Mouse (Mus musculus) stomach, postnatal 0 days (tissue): ENCODE measurements around the gene Slbp. TPM values are rescaled to one million over a fixed set of nuclear protein-coding genes. Genes with fewer than 3 reads are reported as not detected.

Source experiments
- ATAC-seq: fragments of 200-750 bp; cut with Nextera tagmentation; 2 replicates; pipeline ENCODE4 v1.8.0; 2017; ENCODE audit not compliant: low FRiP score, low TSS enrichment
- DNase-seq: peaks from one replicate; pipeline ENCODE4 v3.0.0-alpha.2; 2016; ENCODE audit warnings: low spot score
- H3K27ac ChIP-seq: fragments of 300-500 bp; sonication (generic); replicated peaks from 2 replicates; pipeline ENCODE4 v1.5.1; 2014; ENCODE audit warnings: mild to moderate bottlenecking, control low read depth
- H3K27me3 ChIP-seq: fragments of 300-500 bp; sonication (generic); 2 replicates; pipeline ENCODE4 v1.6.1; 2014; ENCODE audit warnings: low read length; ENCODE audit not compliant: control insufficient read depth, insufficient read depth
- H3K36me3 ChIP-seq: fragments of 300-500 bp; sonication (generic); 2 replicates; pipeline ENCODE4 v1.6.1; 2014; ENCODE audit warnings: low read length, mixed read lengths; ENCODE audit not compliant: control insufficient read depth, insufficient read depth
- H3K4me1 ChIP-seq: fragments of 300-500 bp; sonication (generic); replicated peaks from 2 replicates; pipeline ENCODE4 v1.6.1; 2014; ENCODE audit warnings: antibody characterized with exemption; ENCODE audit not compliant: control insufficient read depth, insufficient read depth
- H3K4me2 ChIP-seq: fragments of 300-500 bp; sonication (generic); replicated peaks from 2 replicates; pipeline ENCODE4 v1.6.1; 2014; ENCODE audit warnings: low read depth, mild to moderate bottlenecking, control low read depth, moderate library complexity
- H3K4me3 ChIP-seq: fragments of 300-500 bp; sonication (generic); 2 replicates; pipeline ENCODE4 v1.5.1; 2014; ENCODE audit warnings: low read depth, low read length, control low read depth
- H3K9ac ChIP-seq: fragments of 300-500 bp; sonication (generic); 2 replicates; pipeline ENCODE4 v1.6.1; 2014; ENCODE audit warnings: mild to moderate bottlenecking, low read length, control low read depth, mixed read lengths
- H3K9me3 ChIP-seq: fragments of 300-500 bp; sonication (generic); 2 replicates; pipeline ENCODE4 v1.6.1; 2016; ENCODE audit warnings: low read length; ENCODE audit not compliant: control insufficient read depth
- CTCF ChIP-seq: IDR thresholded peaks from 2 replicates; pipeline ENCODE4 v1.5.1; 2016; ENCODE audit warnings: antibody characterized with exemption, low read depth, mild to moderate bottlenecking, moderate library complexity
- EP300 ChIP-seq: optimal IDR thresholded peaks from 2 replicates; pipeline ENCODE3; 2016; ENCODE audit warnings: antibody characterized with exemption
- WGBS: fragments of 180-500 bp; shearing (Covaris S2); extraction: QIAGEN DNeasy Blood & Tissue Kit; methylation state at CpG from one replicate; pipeline ENCODE4 v1.1.7; 2014; 5-methylcytosine and 5-hydroxymethylcytosine counted together
- polyA plus RNA-seq: library from polyadenylated mRNA; unstranded; fragments of >200 nt; fragmentation: Nextera tagmentation; extraction: Ambion mirVana; gene quantifications from 2 replicates; pipeline ENCODE4 v1.2.1, GENCODE M21; 2015

The Slbp gene
- polyA plus RNA-seq, 1 experiment from 2014 or later = 87.3 TPM

- no peak for ATAC-seq
- H3K4me3 ChIP-seq = no peak overlapping the region
- no peak overlapping the region for H3K27ac ChIP-seq
- H3K9me3 ChIP-seq = no peaks in the 10 kb centered on the region
- no peak overlapping the region for H3K4me2 ChIP-seq
- H3K27me3 ChIP-seq = no peaks in the 10 kb centered on the region
- H3K36me3 ChIP-seq = no peaks in the 10 kb centered on the region
- H3K9ac ChIP-seq = no peak overlapping the region
- H3K4me1 ChIP-seq = peaks cover 2% of the 10 kb centered on the region; the same call in 1 of the 2 replicates
- DNase-seq = no peak
- no peak for TF ChIP-seq EP300
- peak; percentile 84 for TF ChIP-seq CTCF
- 44% methylated on average over 7 of the region's 7 CpGs for WGBS
Observed at GRCm38 (mm10) chr5:33683897-33684652, 31.7 kb upstream of the Slbp start.

- WGBS = 81% methylated on average over 4 of the region's 4 CpGs
- TF ChIP-seq EP300 (no peak), CTCF (no peak)
- Histone ChIP-seq H3K9ac (no peak overlapping the region), H3K9me3 (no peaks in the 10 kb centered on the region), H3K4me3 (no peak overlapping the region), H3K27me3 (no peaks in the 10 kb centered on the region), H3K4me2 (no peak overlapping the region), H3K36me3 (no peaks in the 10 kb centered on the region), H3K4me1 (no peaks in the 10 kb centered on the region), H3K27ac (no peak overlapping the region)
- ATAC-seq = no peak
- no peak for DNase-seq
Observed at GRCm38 (mm10) chr5:33682963-33683362, 30.6 kb upstream of the Slbp start.

GRCm38 (mm10) chr5:33681611-33682388, 29.4 kb upstream of the Slbp start:
- ATAC-seq (no peak), DNase-seq (no peak)
- Histone ChIP-seq H3K36me3 (no peaks in the 10 kb centered on the region), H3K9me3 (no peaks in the 10 kb centered on the region), H3K27me3 (no peaks in the 10 kb centered on the region), H3K4me2 (no peak overlapping the region), H3K4me3 (no peak overlapping the region), H3K9ac (no peak overlapping the region), H3K27ac (peak overlapping the region; percentile 45; the same call in 1 of the 2 replicates), H3K4me1 (no peaks in the 10 kb centered on the region)
- TF ChIP-seq EP300 (no peak), CTCF (no peak)
- WGBS = 75% methylated on average over 15 of the region's 15 CpGs

DNA sequence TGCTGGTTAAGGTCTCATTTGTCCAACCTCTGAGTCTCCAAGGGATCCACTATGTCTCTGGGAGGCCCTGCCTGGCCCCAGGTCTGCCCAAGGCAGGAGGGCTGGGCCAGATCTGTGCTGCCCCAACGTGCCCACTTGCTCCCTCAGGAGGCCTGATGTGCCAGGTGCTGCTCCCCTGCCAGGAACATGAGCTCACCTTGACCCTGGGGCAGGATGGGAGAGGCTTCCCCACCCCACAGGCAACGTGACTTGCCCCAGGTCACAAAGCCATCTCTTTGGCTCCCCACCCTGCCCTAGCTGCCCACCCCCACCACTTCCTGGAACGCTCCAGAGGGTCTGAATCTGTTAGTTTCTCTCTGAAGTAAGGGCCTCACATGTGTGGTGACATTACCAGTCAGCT, 28.7 kb upstream of the Slbp start:
- Histone ChIP-seq H3K9ac (no peak overlapping the region), H3K9me3 (no peaks in the 10 kb centered on the region), H3K36me3 (no peaks in the 10 kb centered on the region), H3K4me2 (no peak overlapping the region), H3K4me3 (no peak overlapping the region), H3K27me3 (no peaks in the 10 kb centered on the region), H3K27ac (peak overlapping the region; percentile 45; the same call in 1 of the 2 replicates), H3K4me1 (no peaks in the 10 kb centered on the region)
- 50% methylated on average over 3 of the region's 3 CpGs for WGBS
- DNase-seq (no peak), ATAC-seq (peak; percentile 41; the same call in 1 of the 2 replicates)
- TF ChIP-seq CTCF (peak; percentile 15; the same call in 1 of the 2 replicates), EP300 (no peak)

DNA sequence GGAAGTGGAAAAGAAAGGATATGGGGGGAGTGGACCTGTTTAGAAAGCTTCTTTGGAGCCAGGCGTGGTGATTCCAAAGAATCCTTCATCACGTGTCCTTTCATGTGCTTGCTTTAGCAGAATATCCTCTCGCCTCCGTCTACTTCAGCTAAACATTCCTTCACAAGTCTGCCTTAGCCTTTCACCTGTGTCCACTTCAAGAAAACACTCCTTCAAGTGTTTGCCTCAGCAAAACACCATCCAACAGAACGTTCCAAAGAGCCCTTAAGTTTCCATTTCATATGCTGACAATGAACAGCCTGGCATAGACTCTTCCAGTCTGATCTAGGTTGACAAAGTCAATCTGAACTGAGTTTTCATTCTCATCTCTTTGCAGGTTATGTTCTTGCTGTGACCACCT, 25.9 kb upstream of the Slbp start:
- no peak overlapping the region for H3K27ac ChIP-seq
- H3K9me3 ChIP-seq = no peaks in the 10 kb centered on the region
- no peak overlapping the region for H3K9ac ChIP-seq
- no peaks in the 10 kb centered on the region for H3K4me1 ChIP-seq
- no peaks in the 10 kb centered on the region for H3K27me3 ChIP-seq
- DNase-seq (no peak), ATAC-seq (no peak)
- no peak overlapping the region for H3K4me2 ChIP-seq
- H3K4me3 ChIP-seq = no peak overlapping the region
- TF ChIP-seq EP300 (no peak), CTCF (no peak)
- WGBS = 70% methylated on average over 5 of the region's 5 CpGs
- no peaks in the 10 kb centered on the region; the same call in 1 of the 2 replicates for H3K36me3 ChIP-seq

- Histone ChIP-seq H3K27ac (no peak overlapping the region), H3K36me3 (no peaks in the 10 kb centered on the region; the same call in 1 of the 2 replicates), H3K9me3 (no peaks in the 10 kb centered on the region), H3K4me2 (no peak overlapping the region), H3K27me3 (no peaks in the 10 kb centered on the region), H3K9ac (no peak overlapping the region), H3K4me3 (no peak overlapping the region), H3K4me1 (no peaks in the 10 kb centered on the region)
- ATAC-seq = no peak
- peak; percentile 59 for DNase-seq
- TF ChIP-seq EP300 (no peak), CTCF (peak; percentile 86)
- WGBS = 0% methylated on average over 1 of the region's 1 CpGs
Observed at GRCm38 (mm10) chr5:33675964-33676363, 23.6 kb upstream of the Slbp start.
